Mouse (Mus musculus) bone marrow macrophage, adult 2 months (primary cell): ENCODE data around the gene Pcbp2.

Experiments
- CTCF ChIP-seq: IDR thresholded peaks from 2 replicates; pipeline ENCODE4 v1.5.1; 2012; ENCODE audit warnings: low read depth, mild to moderate bottlenecking, low read length, moderate library complexity
- POLR2A ChIP-seq: IDR thresholded peaks from 2 replicates; pipeline ENCODE4 v1.6.1; 2012; ENCODE audit warnings: mild to moderate bottlenecking, low read depth, low read length, borderline replicate concordance

DNA sequence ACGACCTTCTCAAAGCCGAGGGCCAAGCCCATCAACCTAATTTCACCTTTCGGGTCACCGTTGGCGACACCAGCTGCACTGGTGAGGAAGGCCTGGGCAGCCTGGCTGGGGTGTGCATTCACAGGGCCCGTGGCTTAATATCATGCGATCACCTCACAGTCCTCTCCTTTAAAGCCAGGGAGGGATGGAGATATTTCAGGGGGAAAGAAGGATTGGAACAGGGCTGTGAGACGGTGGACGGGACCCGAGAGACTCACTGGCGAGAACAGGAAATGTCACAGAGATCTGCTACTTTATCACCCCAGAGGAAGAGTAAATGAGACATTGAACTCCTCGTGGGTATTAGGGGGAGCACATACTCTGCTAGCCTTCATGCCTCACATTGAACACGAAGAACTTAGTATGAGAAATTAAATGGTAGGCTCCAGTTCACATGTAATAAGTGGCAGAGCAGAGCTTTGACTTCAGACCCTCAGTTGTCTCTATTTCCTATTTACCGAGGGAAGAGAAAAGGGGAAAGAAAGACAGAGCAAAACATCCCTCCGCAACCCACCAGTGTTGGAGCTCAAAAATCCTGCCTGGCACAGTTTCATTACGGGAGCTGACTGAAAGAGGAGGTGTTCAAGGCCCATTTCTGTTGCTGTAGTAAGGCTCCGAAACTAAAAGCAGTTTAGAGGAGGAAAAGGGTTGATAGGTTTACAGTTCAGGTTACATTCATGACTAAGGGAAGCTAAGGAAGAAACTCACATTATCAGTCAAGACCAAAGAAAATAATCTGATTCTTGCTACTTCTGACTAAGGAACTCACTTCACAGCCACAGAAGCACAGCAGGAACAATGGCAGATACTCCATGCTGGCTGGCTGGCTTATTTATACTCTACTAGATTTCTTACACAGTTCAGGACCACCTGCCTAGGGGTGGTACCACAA is 49.1 kb downstream of the Pcbp2 start:
- TF ChIP-seq CTCF (no peak), POLR2A (no peak)
